Mouse (Mus musculus) bone marrow macrophage, adult 2 months (primary cell): ENCODE data around the gene Bcar1.

ENCODE experiments used
- CTCF ChIP-seq: IDR thresholded peaks from 2 replicates; pipeline ENCODE4 v1.5.1; 2012; ENCODE audit warnings: low read depth, mild to moderate bottlenecking, low read length, moderate library complexity
- POLR2A ChIP-seq: IDR thresholded peaks from 2 replicates; pipeline ENCODE4 v1.6.1; 2012; ENCODE audit warnings: mild to moderate bottlenecking, low read depth, low read length, borderline replicate concordance

DNA sequence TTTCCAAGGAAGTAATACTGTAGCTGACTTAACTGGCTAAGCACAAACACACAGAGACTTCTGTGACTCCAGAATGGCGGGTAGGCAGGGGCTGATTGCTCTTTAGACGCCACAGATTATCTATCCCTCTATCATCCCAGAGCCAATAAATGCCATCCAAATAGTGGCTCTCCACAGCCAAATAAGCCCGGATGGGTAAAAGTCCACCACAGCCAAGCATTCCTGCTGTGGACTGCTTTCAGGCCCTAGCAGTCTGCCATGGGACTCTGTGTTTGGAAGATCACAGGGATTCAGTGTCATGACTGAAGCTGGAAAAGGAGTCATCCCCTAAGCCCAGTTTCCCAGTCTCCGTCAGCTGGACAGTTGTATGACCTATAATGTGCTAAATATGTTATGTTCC lies 16.1 kb downstream of the Bcar1 start:
- TF ChIP-seq CTCF (no peak), POLR2A (no peak)
